Mouse (Mus musculus) forebrain, embryonic 11.5 days (tissue): ENCODE measurements around the gene Uqcrq. TPM values are rescaled to one million over a fixed set of nuclear protein-coding genes. Genes with fewer than 3 reads are reported as not detected.

Source experiments
- ATAC-seq: fragments of 200-750 bp; cut with Nextera tagmentation; replicated peaks from 2 replicates; pipeline ENCODE4 v1.8.0; 2017; ENCODE audit warnings: moderate TSS enrichment; ENCODE audit not compliant: low FRiP score
- DNase-seq: peaks from one replicate; pipeline ENCODE4 v3.0.0-alpha.2; 2017; ENCODE audit warnings: low spot score
- H3K27ac ChIP-seq: fragments of 300-500 bp; sonication (generic); 2 replicates; pipeline ENCODE4 v1.5.1; 2014; ENCODE audit warnings: low read depth, low read length
- H3K27me3 ChIP-seq: fragments of 300-500 bp; sonication (generic); 2 replicates; pipeline ENCODE4 v1.6.1; 2014; ENCODE audit warnings: mild to moderate bottlenecking, low read length, mixed read lengths; ENCODE audit not compliant: control insufficient read depth, insufficient read depth
- H3K36me3 ChIP-seq: fragments of 300-500 bp; sonication (generic); 2 replicates; pipeline ENCODE4 v1.6.1; 2014; ENCODE audit warnings: mild to moderate bottlenecking, low read length, moderate library complexity, mixed read lengths; ENCODE audit not compliant: control insufficient read depth, insufficient read depth
- H3K4me1 ChIP-seq: fragments of 300-500 bp; sonication (generic); replicated peaks from 2 replicates; pipeline ENCODE4 v1.6.1; 2014; ENCODE audit warnings: low read length, mixed read lengths; ENCODE audit not compliant: control insufficient read depth, insufficient read depth
- H3K4me2 ChIP-seq: fragments of 300-500 bp; sonication (generic); 2 replicates; pipeline ENCODE4 v1.6.1; 2014; ENCODE audit warnings: low read depth, mild to moderate bottlenecking, low read length, moderate library complexity, mixed read lengths; ENCODE audit not compliant: severe bottlenecking
- H3K4me3 ChIP-seq: fragments of 300-500 bp; sonication (generic); 2 replicates; pipeline ENCODE4 v1.5.1; 2014; ENCODE audit warnings: low read depth, low read length
- H3K9ac ChIP-seq: fragments of 300-500 bp; sonication (generic); 2 replicates; pipeline ENCODE4 v1.6.1; 2014; ENCODE audit warnings: low read length
- H3K9me3 ChIP-seq: fragments of 300-500 bp; sonication (generic); 2 replicates; pipeline ENCODE4 v1.6.1; 2016; ENCODE audit warnings: low read length, mixed read lengths; ENCODE audit not compliant: control insufficient read depth
- WGBS: fragments of 180-500 bp; shearing (Covaris S2); extraction: QIAGEN DNeasy Blood & Tissue Kit; methylation state at CpG from one replicate; pipeline ENCODE4 v1.1.7; 2014; 5-methylcytosine and 5-hydroxymethylcytosine counted together
- microRNA-seq: library from miRNA; unstranded; fragments of <30 nt; microRNA quantifications from one replicate; pipeline ENCODE4, GENCODE M21; 2016; ENCODE audit not compliant: insufficient number of aligned reads
- polyA plus RNA-seq: library from polyadenylated mRNA; unstranded; fragments of >200 nt; fragmentation: Nextera tagmentation; extraction: Ambion mirVana; gene quantifications from 2 replicates; pipeline ENCODE4 v1.2.1, GENCODE M21; 2014

The Uqcrq gene
- polyA plus RNA-seq, 1 experiment from 2014 or later: 564 TPM

DNA sequence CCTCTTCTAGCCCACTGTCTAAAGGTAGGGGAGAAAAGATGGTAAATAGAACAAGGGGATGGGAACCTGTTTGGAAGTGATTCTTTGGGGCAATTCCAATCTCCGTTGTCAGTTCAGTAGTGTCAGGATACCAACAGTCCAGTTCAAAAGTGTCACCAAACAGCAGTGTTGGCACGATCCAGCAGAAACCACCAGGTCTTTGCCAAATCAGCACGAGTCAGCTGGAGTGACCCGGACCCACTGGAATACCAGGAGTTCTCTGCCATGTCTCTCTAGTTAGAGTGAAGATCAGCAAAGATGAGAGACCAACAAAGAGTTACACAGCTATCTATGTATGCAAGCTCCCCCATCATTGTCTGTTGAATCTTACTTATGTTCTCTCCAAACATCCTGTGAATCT lies 16.8 kb downstream of the Uqcrq start:
- Histone ChIP-seq H3K9ac (no peak overlapping the region), H3K4me2 (no peak overlapping the region), H3K9me3 (no peaks in the 10 kb centered on the region), H3K27ac (no peak overlapping the region), H3K4me3 (no peak overlapping the region), H3K27me3 (no peaks in the 10 kb centered on the region), H3K4me1 (no peaks in the 10 kb centered on the region), H3K36me3 (peaks cover 10% of the 10 kb centered on the region; the same call in 1 of the 2 replicates)
- ATAC-seq (no peak), DNase-seq (no peak)
- WGBS: 98% methylated on average over 4 of the region's 4 CpGs

GRCm38 (mm10) chr11:53411738-53412137 lies 18.9 kb downstream of the Uqcrq start:
- no peaks in the 10 kb centered on the region for H3K27me3 ChIP-seq
- no peaks in the 10 kb centered on the region for H3K9me3 ChIP-seq
- H3K27ac ChIP-seq: no peak overlapping the region
- H3K4me2 ChIP-seq: no peak overlapping the region
- H3K36me3 ChIP-seq: peaks cover 15% of the 10 kb centered on the region; the same call in 1 of the 2 replicates
- no peak overlapping the region for H3K9ac ChIP-seq
- ATAC-seq: no peak
- H3K4me1 ChIP-seq: no peaks in the 10 kb centered on the region
- H3K4me3 ChIP-seq: no peak overlapping the region
- DNase-seq: no peak

GRCm38 (mm10) chr11:53403638-53404037 lies 27.0 kb downstream of the Uqcrq start:
- H3K36me3 ChIP-seq: peaks cover 6% of the 10 kb centered on the region; the same call in 1 of the 2 replicates
- 76% methylated on average over 1 of the region's 1 CpGs for WGBS
- DNase-seq (no peak), ATAC-seq (no peak)
- no peak overlapping the region for H3K4me3 ChIP-seq
- no peak overlapping the region for H3K9ac ChIP-seq
- H3K27ac ChIP-seq: no peak overlapping the region
- no peaks in the 10 kb centered on the region for H3K27me3 ChIP-seq
- no peaks in the 10 kb centered on the region for H3K9me3 ChIP-seq
- no peak overlapping the region for H3K4me2 ChIP-seq
- H3K4me1 ChIP-seq: no peaks in the 10 kb centered on the region

DNA sequence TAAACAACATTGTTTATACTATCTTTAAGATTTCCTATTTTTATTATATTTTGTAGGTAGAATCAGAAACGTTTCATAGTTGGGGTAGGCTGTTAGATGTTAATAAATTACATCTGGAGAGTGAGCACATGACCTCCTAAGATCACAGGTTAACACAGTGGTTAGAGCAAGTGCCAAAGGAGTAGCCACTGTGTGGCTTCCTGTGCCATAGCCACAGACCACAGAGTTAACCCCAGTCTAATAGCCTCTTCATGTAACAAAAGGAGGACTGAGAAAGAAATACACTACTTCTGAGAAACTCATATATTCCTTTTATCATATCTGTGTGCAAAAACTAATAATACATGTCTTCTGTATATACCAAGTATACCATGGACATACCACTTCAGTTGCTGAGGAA lies 36.8 kb downstream of the Uqcrq start:
- Histone ChIP-seq H3K4me2 (no peak overlapping the region), H3K4me3 (no peak overlapping the region), H3K9me3 (no peaks in the 10 kb centered on the region), H3K36me3 (peaks cover 8% of the 10 kb centered on the region), H3K27me3 (no peaks in the 10 kb centered on the region), H3K4me1 (no peaks in the 10 kb centered on the region), H3K27ac (no peak overlapping the region), H3K9ac (no peak overlapping the region)
- WGBS: 96% methylated on average over 1 of the region's 1 CpGs
- DNase-seq (no peak), ATAC-seq (no peak)

DNA sequence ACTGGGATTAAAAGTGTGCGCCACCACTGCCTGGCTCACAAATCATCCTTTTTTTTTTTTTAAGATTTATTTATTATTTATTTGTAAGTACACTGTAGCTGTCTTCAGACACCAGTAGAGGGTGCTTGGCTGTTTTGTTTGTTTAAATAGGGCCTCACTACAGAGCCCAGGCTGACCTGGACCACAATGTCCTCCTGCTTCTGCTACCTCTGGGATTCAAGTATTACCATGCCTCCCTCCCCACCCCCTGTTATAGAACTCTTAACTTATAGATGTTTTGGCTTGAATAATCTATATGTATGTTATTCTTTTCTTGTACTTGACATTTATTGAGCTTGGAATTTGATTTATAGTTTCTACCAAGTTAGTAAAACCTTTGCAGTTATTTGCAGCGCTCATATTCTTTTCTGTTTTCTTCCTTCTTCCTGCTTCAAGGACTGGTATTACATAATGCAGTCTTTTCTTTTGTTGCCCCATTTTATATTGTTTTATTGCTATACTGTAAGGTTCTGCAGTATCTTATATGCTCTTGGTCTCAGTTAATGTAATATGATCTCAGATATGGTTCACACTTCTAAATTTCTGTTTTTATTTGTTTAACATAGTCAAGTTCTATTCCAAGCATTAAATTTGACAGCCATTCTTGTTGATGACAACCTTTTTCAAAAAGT lies 46.7 kb downstream of the Uqcrq start:
- no peaks in the 10 kb centered on the region for H3K4me1 ChIP-seq
- DNase-seq: no peak
- WGBS: 98% methylated on average over 2 of the region's 2 CpGs
- no peaks in the 10 kb centered on the region for H3K27me3 ChIP-seq
- ATAC-seq: no peak
- H3K4me3 ChIP-seq: no peak overlapping the region
- no peaks in the 10 kb centered on the region for H3K36me3 ChIP-seq
- H3K27ac ChIP-seq: no peak overlapping the region
- H3K9me3 ChIP-seq: no peaks in the 10 kb centered on the region
- H3K4me2 ChIP-seq: no peak overlapping the region
- H3K9ac ChIP-seq: no peak overlapping the region

DNA sequence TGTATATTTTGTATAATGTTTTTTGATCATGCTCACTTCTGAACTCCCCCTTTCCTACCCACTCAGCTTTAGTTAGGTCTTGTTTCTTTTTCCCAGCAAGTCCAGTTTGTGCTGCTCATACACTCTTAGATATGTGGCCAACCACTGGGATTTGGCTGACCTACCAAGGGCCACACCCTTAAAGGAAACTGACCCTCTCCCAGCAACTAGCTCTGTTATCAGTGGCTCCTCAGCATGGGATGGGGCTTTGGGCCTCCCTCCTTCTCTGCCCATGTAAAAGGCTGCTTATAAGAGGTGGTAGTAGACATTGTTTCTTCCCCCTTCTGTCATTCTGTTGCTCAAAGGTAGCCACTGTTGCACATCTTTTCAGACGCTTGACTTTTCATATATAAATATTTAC lies 51.7 kb downstream of the Uqcrq start:
- WGBS: 92% methylated on average over 1 of the region's 1 CpGs
- H3K36me3 ChIP-seq: no peaks in the 10 kb centered on the region; the same call in 1 of the 2 replicates
- no peak overlapping the region for H3K9ac ChIP-seq
- H3K27me3 ChIP-seq: no peaks in the 10 kb centered on the region
- no peak overlapping the region for H3K27ac ChIP-seq
- no peak overlapping the region for H3K4me2 ChIP-seq
- ATAC-seq: no peak
- no peaks in the 10 kb centered on the region for H3K4me1 ChIP-seq
- DNase-seq: no peak
- H3K4me3 ChIP-seq: no peak overlapping the region
- no peaks in the 10 kb centered on the region for H3K9me3 ChIP-seq

Small RNAs within 50 kb of the gene (microRNA-seq; reads per million reads assigned to microRNA genes)
- gene Mir6920: not detected

Other genes starting within 250 kb of the Uqcrq start
- gene Hspa4, start 130.4 kb downstream of the Uqcrq start, polyA plus RNA-seq: 111 and 129 TPM in 2 replicates
- 24.1 and 25.5 TPM in 2 replicates for gene Zcchc10, start 106.2 kb downstream of the Uqcrq start, polyA plus RNA-seq
- 46.0 and 49.3 TPM in 2 replicates for gene Aff4, start 80.0 kb downstream of the Uqcrq start, polyA plus RNA-seq
- not detected in 2 replicates for gene Leap2, start 7.7 kb downstream of the Uqcrq start, polyA plus RNA-seq
- 1.2 and 1.4 TPM in 2 replicates for gene Gdf9, start 192 bp upstream of the Uqcrq start, polyA plus RNA-seq
- not detected in 2 replicates for gene Gm10447, start 26.3 kb upstream of the Uqcrq start, polyA plus RNA-seq
- 1.1 and 1.8 TPM in 2 replicates for gene Shroom1, start 26.4 kb upstream of the Uqcrq start, polyA plus RNA-seq
- gene Gm9837, start 39.6 kb upstream of the Uqcrq start, polyA plus RNA-seq: not detected in 2 replicates
- gene Gm9945, start 49.3 kb upstream of the Uqcrq start, polyA plus RNA-seq: not detected in 2 replicates
- 0.76 and 0.77 TPM in 2 replicates for gene Sowaha, start 49.4 kb upstream of the Uqcrq start, polyA plus RNA-seq
- 22.5 and 24.4 TPM in 2 replicates for gene Sept8, start 88.4 kb upstream of the Uqcrq start, polyA plus RNA-seq
- gene Kif3a, start 136.5 kb upstream of the Uqcrq start, polyA plus RNA-seq: 78.6 and 85.6 TPM in 2 replicates
- 1.9 and 2.4 TPM in 2 replicates for gene Il4, start 187.8 kb upstream of the Uqcrq start, polyA plus RNA-seq
- not detected in 2 replicates for gene Il13, start 203.9 kb upstream of the Uqcrq start, polyA plus RNA-seq